Mouse (Mus musculus) thymus, adult 2 months (tissue): ENCODE results near the gene Gpt2. TPM values are rescaled to one million over a fixed set of nuclear protein-coding genes. Genes with fewer than 3 reads are reported as not detected.

Experiments used
- DNase-seq: peaks from one replicate; pipeline ENCODE4 v3.0.0; 2021
- H3K27ac ChIP-seq: fragments of 200-500 bp; 2 replicates; pipeline ENCODE4 v1.5.1; 2012; ENCODE audit warnings: low read length, control low read depth; ENCODE audit not compliant: control insufficient read depth, insufficient read depth
- H3K27me3 ChIP-seq: fragments of 200-500 bp; 2 replicates; pipeline ENCODE4 v1.6.1; 2012; ENCODE audit warnings: mild to moderate bottlenecking, low read length, moderate library complexity, mixed read lengths; ENCODE audit not compliant: control insufficient read depth, insufficient read depth
- H3K36me3 ChIP-seq: fragments of 200-500 bp; 2 replicates; pipeline ENCODE4 v1.6.1; 2012; ENCODE audit warnings: mild to moderate bottlenecking, low read length, moderate library complexity; ENCODE audit not compliant: control insufficient read depth, insufficient read depth
- H3K4me1 ChIP-seq: fragments of 200-500 bp; replicated peaks from 2 replicates; pipeline ENCODE4 v1.6.1; 2012; ENCODE audit warnings: low read length; ENCODE audit not compliant: control insufficient read depth, insufficient read depth
- H3K4me3 ChIP-seq: fragments of 200-500 bp; 2 replicates; pipeline ENCODE4 v1.5.1; 2012; ENCODE audit warnings: mild to moderate bottlenecking, low read length, control low read depth, moderate library complexity; ENCODE audit not compliant: control insufficient read depth, insufficient read depth
- CTCF ChIP-seq: fragments of 200-500 bp; IDR thresholded peaks from 2 replicates; pipeline ENCODE4 v1.5.1; 2012; ENCODE audit warnings: mild to moderate bottlenecking, control low read depth, low read length, moderate library complexity, borderline replicate concordance; ENCODE audit not compliant: control insufficient read depth, poor library complexity, insufficient read depth; ENCODE audit errors: extremely low read depth
- POLR2A ChIP-seq: fragments of 200-500 bp; IDR thresholded peaks from 2 replicates; pipeline ENCODE4 v1.6.1; 2012; ENCODE audit warnings: mild to moderate bottlenecking, low read length, control low read depth, moderate library complexity; ENCODE audit not compliant: control insufficient read depth, poor library complexity, insufficient read depth; ENCODE audit errors: extremely low read depth
- WGBS: fragments of 180-500 bp; shearing (Covaris S2); methylation state at CpG from one replicate; pipeline ENCODE4 v1.1.7; 2018; 5-methylcytosine and 5-hydroxymethylcytosine counted together
- polyA plus RNA-seq: library from polyadenylated mRNA; depleted of rRNA; stranded (reverse); fragments of >200 nt; gene quantifications from 2 replicates; pipeline ENCODE4 v1.2.3, GENCODE M21; 2012

Gpt2 gene
- polyA plus RNA-seq, 1 experiment, result 8.2 TPM

GRCm38 (mm10) chr8:85502381-85502780 lies 10.0 kb downstream of the Gpt2 start:
- no peak overlapping the region for H3K4me3 ChIP-seq
- no peaks in the 10 kb centered on the region for H3K27me3 ChIP-seq
- no peaks in the 10 kb centered on the region for H3K36me3 ChIP-seq
- 72% methylated on average over 2 of the region's 2 CpGs for WGBS
- DNase-seq, result no peak
- H3K4me1 ChIP-seq, result no peaks in the 10 kb centered on the region
- no peak for TF ChIP-seq POLR2A
- TF ChIP-seq CTCF, result no peak
- H3K27ac ChIP-seq, result no peak overlapping the region

- WGBS, result 94% methylated on average over 3 of the region's 3 CpGs
- no peak for TF ChIP-seq CTCF
- TF ChIP-seq POLR2A, result no peak
These were observed 10.7 kb downstream of the Gpt2 start for GRCm38 (mm10) chr8:85503065-85503464.

GRCm38 (mm10) chr8:85504704-85505103 lies 12.3 kb downstream of the Gpt2 start:
- H3K4me3 ChIP-seq, result no peak overlapping the region
- H3K4me1 ChIP-seq, result no peaks in the 10 kb centered on the region
- H3K36me3 ChIP-seq, result no peaks in the 10 kb centered on the region
- H3K27me3 ChIP-seq, result no peaks in the 10 kb centered on the region
- TF ChIP-seq CTCF (no peak), POLR2A (no peak)
- no peak overlapping the region for H3K27ac ChIP-seq
- WGBS, result 81% methylated on average over 6 of the region's 6 CpGs
- no peak for DNase-seq

More at GRCm38 (mm10) chr8:85503065-85503464, 10.7 kb downstream of the Gpt2 start:
- Histone ChIP-seq H3K27ac (no peak overlapping the region), H3K4me3 (no peak overlapping the region), H3K4me1 (no peaks in the 10 kb centered on the region), H3K27me3 (no peaks in the 10 kb centered on the region), H3K36me3 (no peaks in the 10 kb centered on the region)
- DNase-seq, result no peak

DNA sequence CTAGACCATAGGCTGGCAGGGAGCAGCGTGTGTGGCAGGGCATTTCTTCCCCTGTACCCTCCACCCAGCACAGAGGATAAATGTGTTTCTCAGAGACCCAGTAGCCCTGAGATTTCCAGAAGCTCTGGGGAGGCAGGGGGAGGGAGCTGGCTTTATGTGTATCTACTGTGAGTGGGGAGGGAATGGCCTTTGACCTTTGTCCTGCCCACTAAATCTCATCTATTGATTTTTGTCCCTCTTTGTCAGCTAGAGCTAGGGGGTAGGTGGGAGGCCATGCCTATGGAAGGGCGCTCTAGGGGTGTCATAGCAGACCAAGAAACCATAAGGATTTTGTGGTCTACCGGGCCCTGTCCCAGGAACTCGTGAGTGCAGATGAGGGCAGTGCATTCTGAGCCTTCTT lies 14.2 kb downstream of the Gpt2 start:
- Histone ChIP-seq H3K27me3 (no peaks in the 10 kb centered on the region), H3K36me3 (no peaks in the 10 kb centered on the region), H3K4me1 (no peaks in the 10 kb centered on the region), H3K27ac (no peak overlapping the region), H3K4me3 (no peak overlapping the region)
- 88% methylated on average over 4 of the region's 4 CpGs for WGBS
- TF ChIP-seq CTCF (no peak), POLR2A (no peak)
- no peak for DNase-seq

DNA sequence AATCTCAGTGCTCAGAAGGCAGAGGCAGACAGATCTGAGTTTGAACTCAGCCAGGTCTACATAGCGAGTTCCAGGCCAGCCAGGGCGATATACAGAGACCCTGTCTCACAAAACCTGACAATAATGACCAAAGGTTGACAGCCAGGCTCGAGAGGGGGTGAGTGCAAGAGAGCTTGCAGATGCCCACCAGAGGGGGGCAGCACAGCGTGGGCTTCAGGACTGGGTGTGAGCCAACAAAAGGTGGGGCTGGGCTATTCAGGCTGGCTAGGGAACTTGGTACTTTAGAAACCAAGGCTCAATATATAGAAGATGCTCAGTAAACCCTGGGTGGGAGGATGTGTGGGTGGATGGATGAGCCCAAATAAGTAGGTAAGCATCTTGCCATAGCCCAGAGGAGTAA lies 16.3 kb downstream of the Gpt2 start:
- no peak overlapping the region for H3K27ac ChIP-seq
- no peak overlapping the region for H3K4me3 ChIP-seq
- no peaks in the 10 kb centered on the region for H3K36me3 ChIP-seq
- no peaks in the 10 kb centered on the region for H3K4me1 ChIP-seq
- TF ChIP-seq POLR2A (no peak), CTCF (no peak)
- no peaks in the 10 kb centered on the region for H3K27me3 ChIP-seq
- 85% methylated on average over 4 of the region's 4 CpGs for WGBS
- DNase-seq, result no peak

DNA sequence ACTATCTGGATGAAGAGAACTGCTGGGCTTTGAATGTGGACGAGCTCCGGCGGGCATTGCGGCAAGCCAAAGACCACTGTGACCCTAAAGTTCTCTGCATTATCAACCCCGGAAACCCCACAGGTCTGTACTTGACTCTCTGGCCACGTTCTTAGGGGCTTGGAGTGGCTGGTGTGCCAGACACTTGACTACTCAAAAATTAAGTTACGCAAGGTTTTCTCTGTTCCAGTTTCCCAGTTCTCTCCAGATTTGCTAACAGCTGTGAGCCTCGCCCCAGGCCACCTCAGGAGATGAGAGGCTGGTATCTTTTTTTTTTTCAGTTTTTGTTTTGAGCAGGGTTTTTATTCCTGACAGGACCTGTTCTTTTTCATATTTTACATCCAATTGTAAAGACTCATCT lies 19.9 kb downstream of the Gpt2 start:
- H3K4me1 ChIP-seq, result peaks cover 7% of the 10 kb centered on the region
- no peaks in the 10 kb centered on the region for H3K36me3 ChIP-seq
- no peaks in the 10 kb centered on the region for H3K27me3 ChIP-seq
- 94% methylated on average over 8 of the region's 8 CpGs for WGBS
- no peak overlapping the region for H3K27ac ChIP-seq
- no peak for DNase-seq
- no peak for TF ChIP-seq CTCF
- no peak for TF ChIP-seq POLR2A
- no peak overlapping the region for H3K4me3 ChIP-seq

DNA sequence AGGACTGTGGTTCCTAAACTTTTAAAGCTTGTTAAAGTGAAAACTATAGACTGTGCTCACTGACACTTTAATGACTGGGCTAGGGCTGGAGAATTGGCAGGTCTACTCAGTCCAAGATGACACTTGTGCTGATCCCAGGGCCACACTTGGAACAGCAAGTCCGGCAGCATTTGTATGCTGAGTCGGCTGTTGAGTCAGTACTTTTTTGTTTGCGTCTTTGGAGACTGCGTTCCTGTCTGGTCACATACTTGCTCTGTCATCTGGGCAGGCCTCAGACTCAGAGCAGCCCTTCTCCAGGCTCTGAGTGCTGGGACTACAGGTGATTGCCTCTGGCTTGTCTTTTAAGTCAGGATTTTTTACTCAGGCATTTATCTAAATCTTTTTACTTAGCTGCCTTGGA lies 20.9 kb downstream of the Gpt2 start:
- H3K27me3 ChIP-seq, result no peaks in the 10 kb centered on the region
- no peaks in the 10 kb centered on the region for H3K36me3 ChIP-seq
- H3K4me3 ChIP-seq, result no peak overlapping the region
- H3K4me1 ChIP-seq, result peaks cover 7% of the 10 kb centered on the region
- no peak overlapping the region for H3K27ac ChIP-seq
- WGBS, result 91% methylated on average over 4 of the region's 4 CpGs
- no peak for TF ChIP-seq POLR2A
- no peak for TF ChIP-seq CTCF
- no peak for DNase-seq
